In genomic region chr8:85116984-85117383, GRCm38 (mm10) we compare ENCODE assay signal across 32 mouse cellular contexts. TPM values are rescaled to one million over a fixed set of nuclear protein-coding genes. Genes with fewer than 3 reads are reported as not detected.
DNase-seq lines count a peak whose midpoint lies in the region; ATAC-seq and TF ChIP-seq lines count a peak whose summit lies in the region.
"Had no signal": no experiment of that assay in that cellular context is flagged by ENCODE, and none has a peak within 500 bp of the region (broad histone marks: within the 10 kb centered on the region; RNA-seq: fewer than 3 reads in every experiment).

No protein-coding gene starts in this region.

- H3K9ac ChIP-seq in liver, adult 2 months (ENCODE audit: low read depth, low read length), result no peak overlapping the region
- H3K9ac ChIP-seq in lung, embryonic 14.5 days, result no peak overlapping the region
- H3K9ac ChIP-seq in liver, embryonic 16.5 days (ENCODE audit: low read depth, low read length), result no peak overlapping the region
- H3K9ac ChIP-seq: forebrain, postnatal 0 days; heart, embryonic 13.5 days; hindbrain, embryonic 14.5 days had no signal

- peaks cover 8% of the 10 kb centered on the region for H3K36me3 ChIP-seq in liver, adult 2 months (ENCODE audit: control insufficient read depth, insufficient read depth, low read length)
- H3K36me3 ChIP-seq in lung, embryonic 14.5 days (ENCODE audit: insufficient read depth), result no peaks in the 10 kb centered on the region
- H3K36me3 ChIP-seq in liver, embryonic 16.5 days (ENCODE audit: control insufficient read depth, insufficient read depth), result no peaks in the 10 kb centered on the region; the same call in 1 of the 2 replicates
- H3K36me3 ChIP-seq: G1E had no signal

- H3K79me2 ChIP-seq in liver, adult 2 months (ENCODE audit: control insufficient read depth, insufficient read depth, low read length), result peaks cover 3% of the 10 kb centered on the region; the same call in 1 of the 2 replicates

- H3K9me3 ChIP-seq in lung, embryonic 14.5 days (ENCODE audit: low read depth, low read length), result no peaks in the 10 kb centered on the region
- no peaks in the 10 kb centered on the region for H3K9me3 ChIP-seq in liver, embryonic 16.5 days (replicated peaks; ENCODE audit: control insufficient read depth, low read length)
- H3K9me3 ChIP-seq: forebrain, embryonic 10.5 days; G1E; heart, embryonic 13.5 days had no signal

- no peak overlapping the region for H3K27ac ChIP-seq in liver, adult 2 months (replicated peaks; ENCODE audit: insufficient read depth, low read depth, low read length)
- H3K27ac ChIP-seq in lung, embryonic 14.5 days (ENCODE audit: low read depth), result no peak overlapping the region
- peak overlapping the region; percentile 13; the same call in 1 of the 2 replicates for H3K27ac ChIP-seq in liver, embryonic 16.5 days (ENCODE audit: low read length)
- H3K27ac ChIP-seq: forebrain, embryonic 10.5 days; gastrocnemius, adult 2 months; heart, embryonic 13.5 days; hindbrain, embryonic 14.5 days; hindbrain, postnatal 0 days had no signal

- H3K4me2 ChIP-seq in lung, embryonic 14.5 days, result no peak overlapping the region
- peak overlapping the region; percentile 24; the same call in 1 of the 2 replicates for H3K4me2 ChIP-seq in liver, embryonic 16.5 days (ENCODE audit: low read depth, low read length)
- H3K4me2 ChIP-seq: heart, embryonic 13.5 days; hindbrain, embryonic 14.5 days had no signal

- 30% methylated on average over 7 of the region's 7 CpGs for WGBS in liver, adult 2 months
- 59% methylated on average over 7 of the region's 7 CpGs for WGBS in lung, embryonic 14.5 days
- WGBS in lung, adult 2 months, result 70% methylated on average over 7 of the region's 7 CpGs
- 59% methylated on average over 7 of the region's 7 CpGs for WGBS in liver, embryonic 16.5 days (ENCODE audit: insufficient replicate concordance)

- no peaks in the 10 kb centered on the region; the same call in none of the 2 replicates for H3K4me1 ChIP-seq in liver, adult 2 months (ENCODE audit: control insufficient read depth, insufficient read depth, low read length)
- no peaks in the 10 kb centered on the region for H3K4me1 ChIP-seq in lung, embryonic 14.5 days (ENCODE audit: insufficient read depth)
- H3K4me1 ChIP-seq in lung, adult 2 months (ENCODE audit: control insufficient read depth, insufficient read depth, low read length), result no peaks in the 10 kb centered on the region
- no peaks in the 10 kb centered on the region for H3K4me1 ChIP-seq in liver, embryonic 16.5 days (ENCODE audit: control insufficient read depth, low read depth, low read length)

- TF ChIP-seq CTCF in liver, adult 2 months (IDR thresholded peaks at IDR 0.05; ENCODE audit: low read depth, low read length), result no peak
- TF ChIP-seq CTCF in lung, embryonic 14.5 days (IDR thresholded peaks at IDR 0.05; ENCODE audit: low read depth), result no peak
- TF ChIP-seq CTCF in lung, adult 2 months (IDR thresholded peaks at IDR 0.05; ENCODE audit: insufficient read depth, low read length), result no peak

- no peak for TF ChIP-seq POLR2A in liver, adult 2 months (IDR thresholded peaks at IDR 0.05; ENCODE audit: extremely low read depth, insufficient read depth, low read length)
- no peak for TF ChIP-seq POLR2A in lung, adult 2 months (IDR thresholded peaks at IDR 0.05; ENCODE audit: borderline replicate concordance, extremely low read depth, low read depth, low read length)

- H3K4me3 ChIP-seq in liver, adult 2 months (ENCODE audit: insufficient read depth, low read depth, low read length), result no peak overlapping the region
- no peak overlapping the region for H3K4me3 ChIP-seq in lung, embryonic 14.5 days (ENCODE audit: low read depth, low read length)
- no peak overlapping the region for H3K4me3 ChIP-seq in lung, adult 2 months (replicated peaks; ENCODE audit: extremely low read depth, low read depth, low read length)
- no peak overlapping the region for H3K4me3 ChIP-seq in liver, embryonic 16.5 days (ENCODE audit: low read depth, low read length)
- H3K4me3 ChIP-seq: forebrain, embryonic 10.5 days; gastrocnemius, adult 2 months; heart, embryonic 13.5 days had no signal

- H3K27me3 ChIP-seq in liver, adult 2 months (ENCODE audit: control insufficient read depth, insufficient read depth, low read length), result no peaks in the 10 kb centered on the region
- no peaks in the 10 kb centered on the region for H3K27me3 ChIP-seq in lung, embryonic 14.5 days (ENCODE audit: insufficient read depth, low read length)
- H3K27me3 ChIP-seq in liver, embryonic 16.5 days (ENCODE audit: control insufficient read depth, insufficient read depth, low read depth, low read length), result peaks cover 3% of the 10 kb centered on the region; the same call in 1 of the 2 replicates
- H3K27me3 ChIP-seq: CH12.LX; heart, embryonic 13.5 days; Patski had no signal

- no peak for ATAC-seq in lung, embryonic 14.5 days (ENCODE audit: insufficient read depth)
- ATAC-seq in liver, embryonic 16.5 days (ENCODE audit: low read depth), result peak; percentile 75
- ATAC-seq: forebrain, embryonic 14.5 days; forebrain, postnatal 0 days; hindbrain, postnatal 0 days; Patski had no signal

- DNase-seq in liver, adult 2 months (ENCODE audit: extremely low read depth, low read depth, low spot score), result peak; percentile 9
- no peak for DNase-seq in liver
- peak; percentile 7 for DNase-seq in lung, embryonic 14.5 days
- DNase-seq in lung, adult 2 months, result no peak
- DNase-seq in testis, postnatal 14 days (ENCODE audit: low spot score), result no peak
- DNase-seq: adrenal gland, postnatal 10 days; adrenal gland, postnatal 36 days; B cell, adult 2 months; cerebellum, adult 18-20 months; cerebellum, adult 9-10 months; cerebellum, postnatal 14 days; forebrain, postnatal 0 days; gastrocnemius, adult 2 months; gastrocnemius, postnatal 14 days; heart, postnatal 14 days; heart, postnatal 4 days had no signal

RNA-seq across cellular contexts. Expression of gene Zfp791, which starts 5.9 kb away (rescaled TPM):
- total RNA-seq in liver, adult 2 months (2014; rRNA removed), result 2.7 and 2.8 TPM in 2 replicates
- 0.38 and 0.49 TPM in 2 replicates for polyA plus RNA-seq in liver, adult 2 months (2012; rRNA removed)
- polyA plus RNA-seq in lung, embryonic 14.5 days (2014; fragmentation: Nextera tagmentation; extraction: Ambion mirVana), result 1.7 and 2.3 TPM in 2 replicates
- 0.37 and 0.66 TPM in 2 replicates for polyA plus RNA-seq in lung, adult 2 months (2012; rRNA removed)
- polyA plus RNA-seq in liver, embryonic 16.5 days (2015; fragmentation: Nextera tagmentation; extraction: Ambion mirVana), result 2.6 and 3.4 TPM in 2 replicates
- polyA plus RNA-seq: G1E had no signal

RNA-seq across cellular contexts. Expression of gene Man2b1, which starts 33.9 kb away (rescaled TPM):
- 57.2 and 70.4 TPM in 2 replicates for total RNA-seq in liver, adult 2 months (2014; rRNA removed)
- polyA plus RNA-seq in liver, adult 2 months (2012; rRNA removed), result 51.5 and 69.5 TPM in 2 replicates
- polyA plus RNA-seq in lung, embryonic 14.5 days (2014; fragmentation: Nextera tagmentation; extraction: Ambion mirVana), result 32.7 and 33.9 TPM in 2 replicates
- polyA plus RNA-seq in lung, adult 2 months (2012; rRNA removed), result 74.1 and 87.1 TPM in 2 replicates
- 38.7 and 44.4 TPM in 2 replicates for polyA plus RNA-seq in liver, embryonic 16.5 days (2015; fragmentation: Nextera tagmentation; extraction: Ambion mirVana)

RNA-seq across cellular contexts. Expression of gene Cks1brt, which starts 34.7 kb away (rescaled TPM):
- total RNA-seq in liver, adult 2 months (2014; rRNA removed), result not detected in 2 replicates
- polyA plus RNA-seq in liver, adult 2 months (2012; rRNA removed), result not detected in 2 replicates
- not detected in 2 replicates for polyA plus RNA-seq in lung, embryonic 14.5 days (2014; fragmentation: Nextera tagmentation; extraction: Ambion mirVana)
- polyA plus RNA-seq in lung, adult 2 months (2012; rRNA removed), result not detected in 2 replicates
- not detected in 2 replicates for polyA plus RNA-seq in liver, embryonic 16.5 days (2015; fragmentation: Nextera tagmentation; extraction: Ambion mirVana)
- total RNA-seq: adrenal gland, adult 18-20 months; adrenal gland, postnatal 10 days; adrenal gland, postnatal 36 days; CH12.LX; forebrain, postnatal 0 days; gastrocnemius, adult 2 months; gastrocnemius, postnatal 14 days; gastrocnemius, postnatal 4 days; heart, postnatal 14 days; heart, postnatal 4 days; hindbrain, postnatal 0 days had no signal
- polyA plus RNA-seq: embryonic facial prominence, embryonic 11.5 days; embryonic facial prominence, embryonic 14.5 days; forebrain, embryonic 10.5 days; forebrain, embryonic 14.5 days; forebrain, postnatal 0 days; frontal cortex, adult 2 months; G1E; heart, embryonic 13.5 days; heart, embryonic 16.5 days; hindbrain, embryonic 11.5 days; hindbrain, embryonic 14.5 days; hindbrain, postnatal 0 days had no signal

RNA-seq across cellular contexts. Expression of gene Wdr83, which starts 35.9 kb away (rescaled TPM):
- total RNA-seq in liver, adult 2 months (2014; rRNA removed), result 12.2 and 15.5 TPM in 2 replicates
- polyA plus RNA-seq in liver, adult 2 months (2012; rRNA removed), result 22.5 and 26.2 TPM in 2 replicates
- 42.9 and 45.3 TPM in 2 replicates for polyA plus RNA-seq in lung, embryonic 14.5 days (2014; fragmentation: Nextera tagmentation; extraction: Ambion mirVana)
- 21.2 and 33.1 TPM in 2 replicates for polyA plus RNA-seq in lung, adult 2 months (2012; rRNA removed)
- polyA plus RNA-seq in liver, embryonic 16.5 days (2015; fragmentation: Nextera tagmentation; extraction: Ambion mirVana), result 22.0 and 23.6 TPM in 2 replicates

RNA-seq across cellular contexts. Expression of gene Wdr83os, which starts 36.4 kb away (rescaled TPM):
- total RNA-seq in liver, adult 2 months (2014; rRNA removed), result 26.3 and 33.0 TPM in 2 replicates
- 111 and 126 TPM in 2 replicates for polyA plus RNA-seq in liver, adult 2 months (2012; rRNA removed)
- 155 and 158 TPM in 2 replicates for polyA plus RNA-seq in lung, embryonic 14.5 days (2014; fragmentation: Nextera tagmentation; extraction: Ambion mirVana)
- polyA plus RNA-seq in lung, adult 2 months (2012; rRNA removed), result 97.1 and 120 TPM in 2 replicates
- 56.0 and 58.2 TPM in 2 replicates for polyA plus RNA-seq in liver, embryonic 16.5 days (2015; fragmentation: Nextera tagmentation; extraction: Ambion mirVana)

Comparison
In these comparisons a context has a peak if more than half of its experiments do, and no peak if none do; other contexts are left out.
1. DNase-seq: peak in liver, adult 2 months (single experiment) and lung, embryonic 14.5 days (single experiment); none in liver (single experiment), lung, adult 2 months (single experiment) and testis, postnatal 14 days (single experiment).